Mouse (Mus musculus): Measurements from ENCODE around the gene Meis2.

The Meis2 gene

DNA sequence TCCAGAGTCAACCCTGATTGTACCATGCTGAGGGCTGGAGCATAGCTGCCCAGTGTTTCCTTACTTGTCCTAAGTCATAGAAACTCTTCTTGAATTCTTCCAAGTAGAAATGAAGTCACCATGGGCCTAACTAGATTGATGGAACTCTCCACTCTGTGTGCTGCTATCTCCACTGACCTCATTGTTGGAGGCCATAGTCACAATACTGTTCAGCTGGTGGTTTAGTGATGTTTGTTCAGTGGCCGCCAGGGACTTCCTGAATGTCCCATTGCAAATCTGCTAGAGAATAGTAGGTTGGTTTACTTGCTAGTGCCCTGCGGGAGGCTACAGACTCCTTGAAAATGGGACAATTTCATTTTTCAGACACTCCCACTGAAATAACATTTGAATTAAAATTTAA, 108.9 kb downstream of the Meis2 start:
- H3K4me3 ChIP-seq (replicated peaks; ENCODE audit: low read length) = no peak overlapping the region

DNA sequence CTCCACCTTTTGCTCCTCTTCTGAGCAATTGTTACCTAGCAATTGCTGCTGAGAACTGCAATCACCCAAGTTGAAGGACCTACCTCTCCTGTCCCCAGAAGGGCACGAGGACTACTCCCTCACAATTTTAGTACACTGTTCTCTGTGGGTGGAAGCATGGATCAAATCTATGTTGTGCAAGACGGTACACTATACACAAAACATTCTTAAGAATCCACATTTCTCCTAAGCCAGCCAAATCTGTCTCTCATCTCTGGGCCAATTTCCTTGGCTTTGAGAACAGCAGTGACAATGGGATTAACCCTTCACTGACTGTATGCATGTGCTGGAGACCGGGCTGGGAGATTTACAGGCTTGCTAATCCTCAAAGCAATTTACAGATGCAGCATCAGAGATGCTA, 115.0 kb downstream of the Meis2 start:
- H3K4me1 ChIP-seq (replicated peaks; ENCODE audit: low read depth, low read length) = peaks cover 11% of the 10 kb centered on the region
- no peaks in the 10 kb centered on the region for H3K36me3 ChIP-seq (ENCODE audit: insufficient read depth, low read length)
- TF ChIP-seq CTCF (conservative IDR thresholded peaks at IDR 0.05; ENCODE audit: low read length) = no peak
- no peak for TF ChIP-seq NANOG (IDR thresholded peaks at IDR 0.05; ENCODE audit: borderline replicate concordance, low read length)
- TF ChIP-seq POU5F1 (IDR thresholded peaks at IDR 0.05; ENCODE audit: borderline replicate concordance, low read length) = no peak
- no peaks in the 10 kb centered on the region for H3K9me3 ChIP-seq (ENCODE audit: low read length)
- no peak overlapping the region for H3K4me3 ChIP-seq (replicated peaks; ENCODE audit: low read length)
- no peaks in the 10 kb centered on the region for H3K27me3 ChIP-seq (ENCODE audit: insufficient read depth, low read length)

More for the DNA sequence above, 108.9 kb downstream of the Meis2 start:
- H3K27me3 ChIP-seq (ENCODE audit: insufficient read depth, low read length) = no peaks in the 10 kb centered on the region
- no peak for TF ChIP-seq NANOG (IDR thresholded peaks at IDR 0.05; ENCODE audit: borderline replicate concordance, low read length)
- TF ChIP-seq CTCF (conservative IDR thresholded peaks at IDR 0.05; ENCODE audit: low read length) = no peak
- TF ChIP-seq POU5F1 (IDR thresholded peaks at IDR 0.05; ENCODE audit: borderline replicate concordance, low read length) = no peak
- no peaks in the 10 kb centered on the region for H3K4me1 ChIP-seq (replicated peaks; ENCODE audit: low read depth, low read length)
- H3K36me3 ChIP-seq (ENCODE audit: insufficient read depth, low read length) = no peaks in the 10 kb centered on the region
- no peaks in the 10 kb centered on the region for H3K9me3 ChIP-seq (ENCODE audit: low read length)

DNA sequence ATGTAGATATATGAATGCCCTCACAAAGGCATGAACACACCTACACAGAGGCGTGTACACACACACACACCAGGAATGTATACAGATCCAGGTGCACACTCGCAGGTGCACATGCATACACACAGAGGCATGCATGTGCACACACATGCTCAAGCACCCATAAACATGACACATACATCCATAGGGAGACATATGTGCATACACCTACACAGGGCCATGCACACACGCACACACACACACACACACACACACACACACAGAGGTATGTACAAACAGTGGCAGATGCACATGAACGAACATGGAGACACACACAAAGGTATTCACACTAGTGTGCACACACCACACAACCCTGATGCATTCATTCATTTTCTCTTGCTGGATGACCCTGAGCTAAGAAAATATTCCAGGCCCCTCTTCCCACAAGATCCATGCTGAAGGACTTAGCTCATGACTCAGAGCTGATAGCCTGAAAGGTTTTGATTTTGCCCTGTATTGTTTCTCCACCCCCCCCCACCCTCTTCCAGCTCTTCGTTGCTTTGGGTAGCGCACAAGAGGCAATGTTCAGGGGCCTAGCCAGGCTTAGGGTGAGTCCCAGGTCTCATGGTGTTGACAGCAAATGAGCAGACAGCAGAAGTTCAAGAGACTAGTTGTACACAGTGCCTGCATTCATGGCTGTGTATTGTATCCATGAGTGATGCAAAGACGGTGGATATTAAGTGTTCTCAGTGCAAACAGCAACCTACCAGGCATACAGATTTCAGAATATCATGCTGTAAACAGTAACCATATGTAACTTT, 116.8 kb downstream of the Meis2 start:
- H3K27me3 ChIP-seq (ENCODE audit: insufficient read depth, low read length) = no peaks in the 10 kb centered on the region
- H3K36me3 ChIP-seq (ENCODE audit: insufficient read depth, low read length) = no peaks in the 10 kb centered on the region
- no peak for TF ChIP-seq POU5F1 (IDR thresholded peaks at IDR 0.05; ENCODE audit: borderline replicate concordance, low read length)
- TF ChIP-seq CTCF (conservative IDR thresholded peaks at IDR 0.05; ENCODE audit: low read length) = no peak
- TF ChIP-seq NANOG (IDR thresholded peaks at IDR 0.05; ENCODE audit: borderline replicate concordance, low read length) = no peak
- H3K4me3 ChIP-seq (replicated peaks; ENCODE audit: low read length) = no peak overlapping the region
- H3K9me3 ChIP-seq (ENCODE audit: low read length) = no peaks in the 10 kb centered on the region
- peaks cover 11% of the 10 kb centered on the region for H3K4me1 ChIP-seq (replicated peaks; ENCODE audit: low read depth, low read length)

DNA sequence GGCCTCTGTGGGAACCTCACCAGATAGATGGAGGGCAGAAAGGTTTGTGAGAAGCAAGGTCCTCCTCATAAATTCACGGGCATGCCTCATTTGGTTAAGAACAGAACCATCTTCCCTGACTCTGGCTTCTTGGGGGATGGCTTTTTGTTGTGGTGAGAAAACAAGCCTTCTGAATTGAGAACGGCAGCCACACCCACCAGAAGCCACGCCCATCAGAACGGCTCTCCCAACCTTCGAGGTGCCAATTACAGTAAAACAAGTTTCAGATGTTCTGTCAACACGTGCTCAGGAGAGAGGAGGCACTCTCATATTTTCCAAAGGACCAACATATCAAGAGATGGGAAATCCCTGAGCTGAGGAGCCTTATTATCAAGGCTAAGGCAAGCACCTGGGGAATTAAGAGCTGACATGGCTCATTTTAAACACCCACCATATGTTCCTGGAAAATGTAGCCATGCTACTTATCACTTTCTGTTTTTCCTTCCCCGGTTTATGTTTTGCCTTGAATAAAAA, 117.9 kb downstream of the Meis2 start:
- Histone ChIP-seq H3K4me1 (replicated peaks; ENCODE audit: low read depth, low read length) (peaks cover 11% of the 10 kb centered on the region), H3K36me3 (ENCODE audit: insufficient read depth, low read length) (no peaks in the 10 kb centered on the region), H3K27me3 (ENCODE audit: insufficient read depth, low read length) (no peaks in the 10 kb centered on the region), H3K4me3 (replicated peaks; ENCODE audit: low read length) (no peak overlapping the region), H3K9me3 (ENCODE audit: low read length) (no peaks in the 10 kb centered on the region)
- no peak for TF ChIP-seq NANOG (IDR thresholded peaks at IDR 0.05; ENCODE audit: borderline replicate concordance, low read length)
- TF ChIP-seq POU5F1 (IDR thresholded peaks at IDR 0.05; ENCODE audit: borderline replicate concordance, low read length) = no peak
- TF ChIP-seq CTCF (conservative IDR thresholded peaks at IDR 0.05; ENCODE audit: low read length) = no peak

DNA sequence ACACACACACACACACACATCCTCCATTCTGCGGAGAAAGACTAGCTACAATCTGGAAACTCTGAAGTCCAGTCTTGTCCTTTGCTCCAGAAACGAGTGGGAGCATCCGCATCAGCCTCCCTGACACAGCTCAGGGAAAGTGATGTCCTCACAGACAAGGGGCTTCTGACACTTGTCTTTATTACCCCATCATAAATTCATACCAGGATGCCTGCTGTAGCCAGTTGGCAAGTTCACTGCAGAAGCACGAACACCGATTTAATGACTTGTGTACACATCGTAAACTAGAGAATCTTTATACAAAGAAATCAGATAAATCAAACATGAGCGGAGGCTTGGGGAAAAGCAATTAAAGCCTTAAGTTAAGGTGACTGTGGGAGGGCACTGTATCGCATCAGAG, 122.6 kb downstream of the Meis2 start:
- Histone ChIP-seq H3K36me3 (ENCODE audit: insufficient read depth, low read length) (no peaks in the 10 kb centered on the region), H3K27me3 (ENCODE audit: insufficient read depth, low read length) (no peaks in the 10 kb centered on the region), H3K9me3 (ENCODE audit: low read length) (no peaks in the 10 kb centered on the region), H3K4me1 (replicated peaks; ENCODE audit: low read depth, low read length) (peaks cover 9% of the 10 kb centered on the region), H3K4me3 (replicated peaks; ENCODE audit: low read length) (no peak overlapping the region)
- no peak for TF ChIP-seq NANOG (IDR thresholded peaks at IDR 0.05; ENCODE audit: borderline replicate concordance, low read length)
- TF ChIP-seq POU5F1 (IDR thresholded peaks at IDR 0.05; ENCODE audit: borderline replicate concordance, low read length) = no peak

DNA sequence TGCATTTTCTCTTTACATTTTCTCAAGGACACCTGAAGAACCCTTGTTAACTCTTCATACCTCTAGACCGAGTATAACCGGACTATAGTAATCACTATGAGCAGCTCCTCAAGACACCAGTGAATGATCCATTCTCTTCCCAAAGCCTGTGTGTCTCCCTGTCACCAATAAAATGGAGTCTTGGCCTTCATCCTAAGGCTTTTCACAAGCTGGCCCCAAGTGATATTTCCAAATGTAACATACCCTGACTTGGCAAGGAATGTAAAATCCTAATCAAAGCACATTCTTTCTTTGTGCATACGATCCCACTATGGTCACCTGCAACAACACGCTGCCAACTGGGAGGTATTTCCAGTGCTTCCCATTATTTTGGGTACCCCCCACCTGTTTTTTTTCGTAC, 125.8 kb downstream of the Meis2 start:
- TF ChIP-seq CTCF (conservative IDR thresholded peaks at IDR 0.05; ENCODE audit: low read length) (no peak), POU5F1 (IDR thresholded peaks at IDR 0.05; ENCODE audit: borderline replicate concordance, low read length) (no peak), NANOG (IDR thresholded peaks at IDR 0.05; ENCODE audit: borderline replicate concordance, low read length) (no peak)

DNA sequence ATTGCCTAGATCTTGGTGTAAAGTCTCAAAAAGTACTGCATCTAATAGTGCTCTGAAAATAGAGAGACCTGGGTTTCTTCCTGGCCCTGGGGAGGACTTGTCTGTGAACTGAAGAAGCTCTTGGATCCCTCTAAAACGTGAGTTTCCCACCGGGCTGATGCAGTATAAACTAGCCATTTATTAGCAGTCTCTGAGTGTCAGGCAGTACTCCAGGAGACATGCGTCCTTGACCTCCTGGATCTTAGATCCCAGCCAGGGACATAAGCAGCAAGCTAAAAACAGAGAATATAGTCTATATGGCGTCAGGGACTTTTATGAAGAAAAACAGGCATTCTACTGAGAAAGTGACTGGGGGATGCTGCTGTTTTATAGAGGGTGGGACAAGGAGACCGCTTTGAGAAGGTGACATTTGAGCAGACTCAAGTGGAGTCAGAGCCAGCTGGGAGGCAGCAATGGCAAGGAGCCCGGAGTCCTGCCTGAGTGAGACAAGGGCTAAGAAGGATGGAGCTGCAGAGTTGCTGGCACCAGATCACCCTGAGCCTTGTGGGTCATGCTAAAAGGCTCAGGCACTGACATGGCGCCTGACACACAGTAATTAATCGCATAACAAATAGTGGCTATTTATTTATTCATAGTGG, 126.6 kb downstream of the Meis2 start:
- H3K9me3 ChIP-seq (ENCODE audit: low read length) = no peaks in the 10 kb centered on the region
- no peaks in the 10 kb centered on the region for H3K27me3 ChIP-seq (ENCODE audit: insufficient read depth, low read length)
- TF ChIP-seq NANOG (IDR thresholded peaks at IDR 0.05; ENCODE audit: borderline replicate concordance, low read length) = no peak
- no peak for TF ChIP-seq POU5F1 (IDR thresholded peaks at IDR 0.05; ENCODE audit: borderline replicate concordance, low read length)
- TF ChIP-seq CTCF (conservative IDR thresholded peaks at IDR 0.05; ENCODE audit: low read length) = no peak
- no peaks in the 10 kb centered on the region for H3K36me3 ChIP-seq (ENCODE audit: insufficient read depth, low read length)
- H3K4me1 ChIP-seq (replicated peaks; ENCODE audit: low read depth, low read length) = no peaks in the 10 kb centered on the region
- no peak overlapping the region for H3K4me3 ChIP-seq (replicated peaks; ENCODE audit: low read length)

More for the DNA sequence above, 125.8 kb downstream of the Meis2 start:
- no peaks in the 10 kb centered on the region for H3K27me3 ChIP-seq (ENCODE audit: insufficient read depth, low read length)
- no peaks in the 10 kb centered on the region for H3K9me3 ChIP-seq (ENCODE audit: low read length)
- H3K4me1 ChIP-seq (replicated peaks; ENCODE audit: low read depth, low read length) = no peaks in the 10 kb centered on the region
- no peak overlapping the region for H3K4me3 ChIP-seq (replicated peaks; ENCODE audit: low read length)
- H3K36me3 ChIP-seq (ENCODE audit: insufficient read depth, low read length) = no peaks in the 10 kb centered on the region

DNA sequence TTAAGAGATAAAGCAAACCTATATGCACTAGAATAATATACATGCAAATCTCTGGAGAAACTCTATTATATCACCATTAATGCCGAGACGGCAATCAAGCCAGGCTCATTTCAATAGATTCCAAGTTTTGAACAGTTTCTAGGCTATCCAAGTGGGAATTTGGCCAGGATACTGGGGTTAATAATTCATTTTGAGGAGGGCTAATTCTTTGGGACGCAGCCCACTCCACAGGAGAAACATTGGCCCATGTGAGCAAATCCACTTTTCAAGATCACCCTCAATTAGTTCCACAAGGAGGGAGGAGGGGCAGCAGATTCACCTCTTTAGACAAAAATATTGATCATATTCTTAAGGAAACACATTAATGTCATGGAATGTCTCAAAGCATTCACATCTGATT, 127.3 kb downstream of the Meis2 start:
- Histone ChIP-seq H3K4me1 (replicated peaks; ENCODE audit: low read depth, low read length) (no peaks in the 10 kb centered on the region), H3K27me3 (ENCODE audit: insufficient read depth, low read length) (no peaks in the 10 kb centered on the region), H3K9me3 (ENCODE audit: low read length) (no peaks in the 10 kb centered on the region), H3K36me3 (ENCODE audit: insufficient read depth, low read length) (no peaks in the 10 kb centered on the region), H3K4me3 (replicated peaks; ENCODE audit: low read length) (no peak overlapping the region)
- TF ChIP-seq POU5F1 (IDR thresholded peaks at IDR 0.05; ENCODE audit: borderline replicate concordance, low read length) (no peak), CTCF (conservative IDR thresholded peaks at IDR 0.05; ENCODE audit: low read length) (no peak), NANOG (IDR thresholded peaks at IDR 0.05; ENCODE audit: borderline replicate concordance, low read length) (no peak)
